25 mouse cellular contexts compared by ENCODE assay signal in genomic region chr10:99011084-99011483, GRCm38 (mm10).
DNase-seq lines count a peak whose midpoint lies in the region; ATAC-seq lines count a peak whose summit lies in the region.
"Had no signal": no experiment of that assay in that cellular context is flagged by ENCODE, and none has a peak within 500 bp of the region (broad histone marks: within the 10 kb centered on the region; RNA-seq: fewer than 3 reads in every experiment).

No protein-coding gene starts in this region.

- 52% methylated on average over 3 of the region's 3 CpGs for WGBS in heart, embryonic 11.5 days (ENCODE audit: insufficient replicate concordance)
- WGBS in lung, embryonic 16.5 days = 44% methylated on average over 3 of the region's 3 CpGs
- WGBS in neural tube, embryonic 15.5 days = 82% methylated on average over 3 of the region's 3 CpGs

- H3K36me3 ChIP-seq in heart, embryonic 11.5 days (ENCODE audit: control insufficient read depth, insufficient read depth, low read length) = peaks cover 6% of the 10 kb centered on the region
- H3K36me3 ChIP-seq in lung, embryonic 16.5 days (ENCODE audit: control insufficient read depth, insufficient read depth, low read length) = peaks cover 31% of the 10 kb centered on the region
- peaks cover 39% of the 10 kb centered on the region for H3K36me3 ChIP-seq in neural tube, embryonic 15.5 days

- H3K9ac ChIP-seq in heart, embryonic 11.5 days (ENCODE audit: low read depth, low read length) = no peak overlapping the region
- H3K9ac ChIP-seq in lung, embryonic 16.5 days (ENCODE audit: low read length) = no peak overlapping the region
- H3K9ac ChIP-seq in neural tube, embryonic 15.5 days (replicated peaks) = no peak overlapping the region
- H3K9ac ChIP-seq: embryonic facial prominence, embryonic 12.5 days; forebrain, embryonic 13.5 days had no signal

- no peak overlapping the region for H3K4me3 ChIP-seq in heart, embryonic 11.5 days (ENCODE audit: low read depth, low read length)
- no peak overlapping the region for H3K4me3 ChIP-seq in lung, embryonic 16.5 days (ENCODE audit: low read length)
- no peak overlapping the region for H3K4me3 ChIP-seq in neural tube, embryonic 15.5 days (replicated peaks)
- H3K4me3 ChIP-seq: embryonic facial prominence, embryonic 10.5 days; embryonic facial prominence, embryonic 12.5 days; forebrain, embryonic 13.5 days had no signal

- no peak overlapping the region for H3K4me2 ChIP-seq in heart, embryonic 11.5 days
- no peak overlapping the region for H3K4me2 ChIP-seq in lung, embryonic 16.5 days (ENCODE audit: low read depth, low read length)
- H3K4me2 ChIP-seq in neural tube, embryonic 15.5 days = no peak overlapping the region
- H3K4me2 ChIP-seq: embryonic facial prominence, embryonic 12.5 days; forebrain, embryonic 13.5 days had no signal

- DNase-seq in heart, adult 11 months = peak; percentile 57
- no peak for DNase-seq in lung, postnatal 4 days
- DNase-seq in lung, postnatal 10 days = peak; percentile 27
- peak; percentile 48 for DNase-seq in lung, postnatal 36 days
- DNase-seq in ovary, postnatal 14 days (ENCODE audit: low spot score) = no peak
- DNase-seq: adrenal gland, adult 8-10 months; adrenal gland, postnatal 14 days; adrenal gland, postnatal 36 days; B cell, adult 2 months; cerebellum, adult 11-12 months; cerebellum, adult 2 months; cerebellum, adult 9-10 months; cerebellum, postnatal 10 days; cerebellum, postnatal 25 days had no signal

- H3K27me3 ChIP-seq in heart, embryonic 11.5 days (ENCODE audit: control insufficient read depth, insufficient read depth, low read length) = no peaks in the 10 kb centered on the region
- no peaks in the 10 kb centered on the region for H3K27me3 ChIP-seq in lung, embryonic 16.5 days (ENCODE audit: control insufficient read depth, insufficient read depth, low read depth, low read length)
- no peaks in the 10 kb centered on the region for H3K27me3 ChIP-seq in neural tube, embryonic 15.5 days (replicated peaks)
- H3K27me3 ChIP-seq: CH12.LX; embryonic facial prominence, embryonic 12.5 days; forebrain, embryonic 13.5 days; Patski had no signal

- H3K4me1 ChIP-seq in heart, embryonic 11.5 days (ENCODE audit: control insufficient read depth, insufficient read depth, low read length) = peaks cover 13% of the 10 kb centered on the region
- no peaks in the 10 kb centered on the region for H3K4me1 ChIP-seq in lung, embryonic 16.5 days (replicated peaks; ENCODE audit: control insufficient read depth, insufficient read depth, low read length)
- no peaks in the 10 kb centered on the region for H3K4me1 ChIP-seq in neural tube, embryonic 15.5 days
- H3K4me1 ChIP-seq: embryonic facial prominence, embryonic 10.5 days; embryonic facial prominence, embryonic 12.5 days; forebrain, embryonic 13.5 days had no signal

- ATAC-seq in heart, embryonic 11.5 days (replicated peaks; ENCODE audit: insufficient number of reproducible peaks, low FRiP score, low TSS enrichment) = no peak
- peak; percentile 57 for ATAC-seq in lung, embryonic 16.5 days (ENCODE audit: low read depth)
- ATAC-seq in neural tube, embryonic 15.5 days (ENCODE audit: low FRiP score) = no peak
- ATAC-seq: activated CD4-positive, CD25-positive, alpha-beta regulatory T cell, adult 4 months; CD4-positive, CD25-positive, alpha-beta regulatory T cell, adult 4 months; forebrain, embryonic 13.5 days; Patski had no signal

- H3K27ac ChIP-seq in heart, embryonic 11.5 days (ENCODE audit: low read depth, low read length) = no peak overlapping the region
- H3K27ac ChIP-seq in lung, embryonic 16.5 days (ENCODE audit: low read length) = no peak overlapping the region
- no peak overlapping the region for H3K27ac ChIP-seq in neural tube, embryonic 15.5 days (replicated peaks)
- H3K27ac ChIP-seq: embryonic facial prominence, embryonic 10.5 days; embryonic facial prominence, embryonic 12.5 days; forebrain, embryonic 13.5 days had no signal

- no peaks in the 10 kb centered on the region for H3K9me3 ChIP-seq in heart, embryonic 11.5 days (replicated peaks; ENCODE audit: control insufficient read depth, low read length)
- H3K9me3 ChIP-seq in lung, embryonic 16.5 days (ENCODE audit: control insufficient read depth, low read length) = no peaks in the 10 kb centered on the region
- H3K9me3 ChIP-seq in neural tube, embryonic 15.5 days (replicated peaks) = no peaks in the 10 kb centered on the region
- H3K9me3 ChIP-seq: embryonic facial prominence, embryonic 10.5 days; embryonic facial prominence, embryonic 12.5 days; forebrain, embryonic 13.5 days; G1E had no signal

Comparison
In these comparisons a context has a peak if more than half of its experiments do, and no peak if none do; other contexts are left out.
1. DNase-seq: peak in heart, adult 11 months (single experiment), lung, postnatal 10 days (single experiment) and lung, postnatal 36 days (single experiment); none in lung, postnatal 4 days (0 of 2) and ovary, postnatal 14 days (single experiment).